Mouse (Mus musculus) CD4-positive, CD25-positive, alpha-beta regulatory T cell, adult 9 weeks (primary cell): ENCODE results near the gene Ormdl1. TPM values are rescaled to one million over a fixed set of nuclear protein-coding genes. Genes with fewer than 3 reads are reported as not detected.

Experiments used
- polyA plus RNA-seq: library from polyadenylated mRNA; unstranded; fragments of 100-300 nt; shearing (Covaris generic); gene quantifications from one replicate; pipeline ENCODE4 v1.2.1, GENCODE M21; 2017

The Ormdl1 gene
- polyA plus RNA-seq: 85.1 TPM

DNA sequence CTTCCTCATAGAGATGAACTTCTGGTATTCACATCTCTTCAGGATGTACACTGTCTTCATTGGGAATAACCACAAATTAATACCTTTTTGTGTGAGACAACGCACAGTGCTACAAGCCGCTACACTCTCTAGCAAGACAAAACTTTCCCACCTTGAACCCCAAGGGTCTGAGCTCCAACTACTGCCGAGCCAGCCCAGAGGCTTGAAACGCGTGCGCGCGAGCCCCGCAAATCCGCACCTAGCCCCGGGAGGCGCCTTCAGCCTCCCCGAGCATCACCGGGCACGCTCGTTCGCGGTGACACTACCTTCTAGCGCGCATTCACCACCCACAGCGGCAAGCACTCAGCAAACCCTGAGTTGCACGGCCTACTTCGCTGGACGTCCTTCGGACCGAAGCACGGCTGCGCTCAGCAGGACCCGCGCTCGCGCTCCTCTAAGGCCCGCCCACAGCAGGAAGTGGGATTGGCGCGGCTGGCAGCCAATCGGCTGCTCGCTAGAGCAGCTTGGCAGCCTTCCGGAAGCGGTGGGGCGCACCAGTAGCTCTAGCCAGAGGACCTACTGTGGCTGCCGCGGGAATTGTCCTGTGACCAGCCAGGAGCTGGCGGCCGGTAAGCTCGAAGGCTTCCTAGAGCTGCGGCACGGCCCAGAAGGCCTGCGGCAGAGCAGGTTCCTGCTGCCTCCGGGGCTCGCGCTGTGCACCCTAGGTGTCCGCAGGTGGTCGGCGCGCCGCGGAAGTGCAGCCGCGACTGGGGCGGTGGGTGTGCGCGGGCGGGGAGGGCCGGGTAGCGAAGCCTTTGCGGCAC lies at the start of gene Ormdl1, which contains the start of the genes Pms1 and Gm28778:
TSS of gene Ormdl1 (plus strand) at position 515 of the 803 bp plus-strand sequence.
TSS of gene Pms1 (minus strand) at position 438 of the 803 bp plus-strand sequence.
TSS of gene Gm28778 (plus strand) at position 531 of the 803 bp plus-strand sequence.

DNA sequence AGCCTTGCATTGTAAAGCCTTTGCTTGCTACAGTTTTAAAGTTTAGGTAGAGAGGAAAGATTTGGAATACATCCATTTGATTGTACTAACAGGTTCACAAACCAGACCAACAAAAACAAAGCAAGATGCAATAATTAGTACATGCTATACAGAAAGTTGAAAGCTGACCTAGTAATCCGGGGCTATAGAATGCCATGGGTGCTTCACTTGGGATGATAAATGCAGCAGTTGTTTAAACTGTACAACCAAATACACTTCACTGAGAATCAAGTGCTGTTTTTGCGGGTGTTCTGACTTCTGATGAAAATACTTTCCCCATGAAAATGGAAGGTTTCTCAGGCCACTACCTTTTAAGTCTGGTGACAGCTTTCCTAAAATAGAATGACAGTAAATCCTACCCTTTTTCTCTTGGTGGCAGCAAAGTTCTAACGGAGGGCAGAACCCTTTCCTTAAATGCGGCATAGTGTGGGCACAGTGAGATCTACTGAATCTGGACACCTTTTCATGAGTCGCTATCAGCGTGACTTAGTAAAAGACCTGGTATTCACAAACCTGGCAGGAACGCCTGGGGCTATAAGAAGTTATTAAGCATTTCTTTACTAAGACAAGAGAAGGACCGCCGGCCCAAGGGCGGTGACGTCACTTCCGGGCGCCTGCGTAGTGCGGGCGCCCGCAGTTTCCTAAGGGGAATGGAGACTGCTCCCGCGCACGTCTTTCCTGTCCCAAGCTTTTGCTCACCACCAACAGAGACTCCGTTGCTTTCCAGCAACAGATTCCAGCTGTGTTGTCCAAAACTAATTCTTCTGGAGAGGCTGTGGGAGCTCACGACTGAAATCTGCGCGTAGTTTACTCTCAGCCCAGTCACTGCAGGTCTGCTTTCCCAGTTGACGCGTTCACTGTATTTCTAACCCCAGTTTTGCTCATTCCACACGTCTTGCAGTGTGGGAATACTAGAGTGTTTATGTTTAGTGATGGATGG lies 16.4 kb downstream of the Ormdl1 start, which contains the start of gene Osgepl1:
TSS of gene Osgepl1 (plus strand) at position 636 of the 979 bp plus-strand sequence.

DNA sequence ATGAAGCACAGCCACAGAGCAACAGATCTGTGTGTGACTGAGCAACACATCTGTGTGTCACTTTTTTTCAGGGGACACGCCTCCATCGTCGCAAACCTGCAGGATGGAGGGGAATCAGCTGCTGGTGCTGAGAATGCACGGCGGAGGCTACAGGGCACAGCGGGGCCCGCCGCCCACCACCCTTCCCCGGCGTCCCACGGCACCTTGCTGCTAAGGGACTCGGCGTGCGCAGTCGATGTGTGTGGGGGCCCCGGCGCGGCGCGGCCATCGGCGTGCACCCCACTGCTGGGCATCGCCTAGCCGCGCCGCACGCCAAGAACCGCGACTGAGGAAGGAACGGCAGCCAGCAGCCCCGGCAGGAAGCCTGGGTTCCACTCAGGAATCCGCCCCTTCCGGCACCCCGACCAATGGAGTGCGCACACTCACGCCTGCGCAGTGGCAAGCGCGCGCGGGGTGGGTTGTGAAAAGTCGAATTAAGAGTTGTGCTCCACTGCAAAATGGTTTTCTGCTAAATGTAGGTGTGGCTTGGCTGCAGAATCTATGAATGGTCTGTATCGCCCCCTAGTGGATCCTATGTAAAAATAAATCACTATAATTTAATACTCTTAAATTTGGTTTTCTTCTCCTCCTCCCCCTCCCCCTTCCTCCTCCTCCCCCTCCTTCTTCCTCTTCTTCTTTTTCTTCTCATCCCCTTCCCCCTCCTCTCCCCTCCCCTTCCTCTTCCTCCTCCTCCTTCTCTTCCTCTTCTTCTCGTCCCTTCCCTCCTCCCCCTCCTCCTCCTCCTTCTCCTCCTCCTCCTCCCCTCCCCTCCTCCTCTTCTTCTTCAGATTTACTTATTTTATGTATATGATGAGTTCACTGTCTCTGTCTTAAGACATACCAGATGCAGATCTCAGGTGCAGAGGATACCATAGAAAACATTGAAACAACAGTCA lies 55.7 kb downstream of the Ormdl1 start, which contains the start of the genes Asdurf, Gm28551 and Asnsd1:
TSS of gene Asdurf (minus strand) at position 293 of the 935 bp plus-strand sequence.
TSS of gene Gm28551 (minus strand) at position 341 of the 935 bp plus-strand sequence.
TSS of gene Asnsd1 (minus strand) at position 426 of the 935 bp plus-strand sequence.

Other genes with a start within 250 kb of the Ormdl1 start
- 0.30 TPM for gene Mstn, start 235.5 kb upstream of the Ormdl1 start, polyA plus RNA-seq
- gene 1700019A02Rik, start 109.5 kb upstream of the Ormdl1 start, polyA plus RNA-seq: not detected
- gene Pms1, start 77 bp upstream of the Ormdl1 start, polyA plus RNA-seq: 35.8 TPM
- not detected for gene Gm28778, start within 50 bp of the Ormdl1 start, polyA plus RNA-seq
- gene Osgepl1, start 16.5 kb downstream of the Ormdl1 start, polyA plus RNA-seq: 26.5 TPM
- not detected for gene Asdurf, start 55.5 kb downstream of the Ormdl1 start, polyA plus RNA-seq
- gene Gm28551, start 55.6 kb downstream of the Ormdl1 start, polyA plus RNA-seq: not detected
- gene Asnsd1, start 55.7 kb downstream of the Ormdl1 start, polyA plus RNA-seq: 41.1 TPM